Mouse (Mus musculus): ENCODE results near the gene Adm2. TPM values are rescaled to one million over a fixed set of nuclear protein-coding genes. Genes with fewer than 3 reads are reported as not detected.
A peak's percentile ranks its signal among the peaks of the same experiment; 100 is the strongest.

The Adm2 gene
- polyA plus RNA-seq (2017; shearing (Covaris generic)), result not detected

DNA sequence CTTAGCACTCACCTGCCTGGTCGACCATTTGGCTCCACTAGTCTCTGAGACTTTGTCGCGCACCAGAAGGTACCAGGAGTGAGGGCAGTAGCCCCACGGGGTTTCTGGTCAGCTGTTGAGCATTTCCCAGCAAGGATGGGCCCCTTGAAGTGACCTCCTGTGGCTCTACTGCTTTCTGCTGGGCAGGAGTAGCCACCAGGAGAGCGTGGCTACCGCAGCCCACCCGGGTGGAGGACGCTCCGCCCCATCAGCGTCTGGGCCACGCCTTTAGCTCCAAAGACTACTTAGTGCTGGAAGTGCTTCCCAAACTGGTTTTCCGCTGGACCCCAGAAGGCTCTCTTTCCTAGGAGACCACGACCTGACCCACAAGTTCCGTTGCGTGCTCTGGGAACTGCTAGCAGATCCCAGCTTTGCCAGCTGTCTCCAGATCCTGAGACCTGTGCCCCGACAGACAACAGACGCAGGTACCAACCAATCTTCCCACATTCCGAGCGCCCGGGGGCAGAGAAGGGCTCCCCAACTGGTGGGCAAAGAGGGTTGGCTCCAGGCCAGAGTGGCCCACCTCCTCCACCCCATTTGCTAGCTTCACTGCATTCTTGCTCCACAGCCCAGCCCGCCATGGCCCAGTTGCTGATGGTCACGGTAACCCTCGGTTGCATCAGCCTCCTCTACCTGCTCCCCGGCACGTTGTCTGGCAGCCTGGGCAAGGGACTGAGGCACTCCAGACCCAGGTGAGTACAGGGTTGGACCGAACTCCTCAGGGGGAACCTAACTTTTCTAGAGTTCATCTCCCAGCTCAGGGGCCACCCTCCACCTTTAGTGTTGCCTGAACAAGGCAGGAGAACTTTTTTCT lies at the start of gene Adm2:
TSS of gene Adm2 (plus strand) at position 51 of the 853 bp plus-strand sequence.
- no peak for ATAC-seq

GRCm38 (mm10) chr15:89275497-89275896 lies 47.0 kb upstream of the Adm2 start:
- no peak for ATAC-seq

- no peak for ATAC-seq
Observed at GRCm38 (mm10) chr15:89277366-89277765, 45.2 kb upstream of the Adm2 start.

- peak; percentile 70 for ATAC-seq
Observed at GRCm38 (mm10) chr15:89282546-89282945, 40.0 kb upstream of the Adm2 start.

GRCm38 (mm10) chr15:89284094-89284493 lies 38.4 kb upstream of the Adm2 start:
- no peak for ATAC-seq

DNA sequence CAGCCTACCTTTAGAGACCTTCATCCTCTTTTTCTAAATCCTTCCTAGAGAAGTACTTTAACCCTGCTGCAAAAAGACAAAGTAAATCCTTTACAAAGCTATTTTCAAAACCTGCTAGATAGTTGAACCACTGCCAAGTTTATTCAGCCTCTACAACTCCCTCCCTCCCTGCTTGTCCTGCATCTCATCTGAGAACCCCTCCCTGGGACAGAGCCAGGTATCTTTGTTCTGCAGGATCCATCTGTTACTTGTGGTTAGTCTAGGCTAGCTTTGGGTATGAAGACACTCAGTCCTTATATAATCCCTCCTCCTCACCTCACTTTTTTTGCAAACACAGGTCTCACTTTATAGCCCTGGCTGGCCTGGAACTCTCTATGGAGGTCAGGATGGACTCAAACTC lies 37.5 kb upstream of the Adm2 start:
- no peak for ATAC-seq

DNA sequence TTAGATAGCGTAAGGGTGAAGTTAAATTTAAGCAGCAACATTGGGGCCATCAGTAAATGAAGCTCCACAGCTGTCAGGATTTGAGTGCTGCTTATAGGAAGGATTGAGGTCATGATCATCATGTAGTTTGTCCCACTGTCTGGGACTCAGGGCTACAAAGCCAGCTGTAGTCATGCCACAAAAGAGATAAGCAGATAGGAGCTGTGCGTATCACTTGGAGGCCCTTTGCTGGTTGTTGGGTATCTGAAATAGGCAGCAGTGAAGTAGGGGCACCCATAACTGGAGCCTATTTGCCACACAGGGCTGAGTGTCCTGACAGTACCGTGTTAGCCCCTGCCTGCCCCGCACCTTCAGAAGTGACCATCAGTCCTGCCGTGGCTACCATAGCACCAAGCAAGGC lies 37.0 kb upstream of the Adm2 start:
- no peak for ATAC-seq

GRCm38 (mm10) chr15:89286114-89286513 lies 36.4 kb upstream of the Adm2 start:
- ATAC-seq, result no peak

- no peak for ATAC-seq
Observed at GRCm38 (mm10) chr15:89286582-89286981, 35.9 kb upstream of the Adm2 start.

DNA sequence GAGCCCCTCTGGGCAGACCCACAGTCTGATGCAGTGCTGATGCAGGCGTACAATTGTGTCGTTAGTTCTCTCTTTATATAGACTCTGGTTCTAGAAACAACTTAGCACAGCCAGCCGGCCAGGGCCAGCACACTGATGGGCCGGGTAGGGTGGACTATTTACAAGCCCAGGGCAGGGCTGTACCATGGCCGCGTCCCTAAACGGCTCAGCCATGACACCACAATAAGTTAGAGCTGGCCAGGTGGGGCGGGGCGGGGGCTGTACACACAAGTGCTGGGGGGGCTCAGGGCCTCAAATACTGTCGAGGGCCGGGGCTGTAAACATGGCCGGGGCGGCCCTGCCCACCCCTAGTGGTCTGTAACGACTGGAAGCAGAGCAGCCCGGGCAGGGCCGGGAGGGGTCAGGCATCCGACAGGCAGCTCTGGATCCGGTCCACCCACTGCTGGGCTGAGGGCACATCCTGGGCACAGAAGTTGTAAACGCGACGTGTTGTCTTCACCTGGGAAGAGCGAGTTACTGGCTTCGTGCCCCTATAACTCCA lies 34.2 kb upstream of the Adm2 start:
- ATAC-seq, result no peak

GRCm38 (mm10) chr15:89289455-89289854 lies 33.1 kb upstream of the Adm2 start:
- ATAC-seq, result no peak

- ATAC-seq, result no peak
Observed at GRCm38 (mm10) chr15:89291521-89291920, 31.0 kb upstream of the Adm2 start.

DNA sequence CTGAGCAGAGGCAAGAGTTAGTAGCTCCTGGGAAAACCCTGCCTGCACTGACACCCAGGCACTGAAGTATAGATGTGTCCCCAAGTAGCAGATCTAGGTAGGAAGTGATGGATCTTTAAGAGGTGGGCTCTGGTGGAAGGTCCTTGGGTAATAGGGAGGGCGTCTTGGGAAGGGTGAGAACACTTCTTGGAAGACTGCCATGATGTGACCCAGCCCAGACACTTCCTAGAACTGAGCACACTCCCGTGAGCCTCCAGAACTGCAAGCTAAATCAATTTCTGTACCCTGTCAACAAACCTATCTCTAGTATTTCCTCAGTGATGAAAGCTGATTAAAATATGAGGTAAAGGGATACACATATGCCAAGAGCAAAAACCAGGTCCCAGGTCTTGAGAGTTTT lies 29.7 kb upstream of the Adm2 start:
- no peak for ATAC-seq

DNA sequence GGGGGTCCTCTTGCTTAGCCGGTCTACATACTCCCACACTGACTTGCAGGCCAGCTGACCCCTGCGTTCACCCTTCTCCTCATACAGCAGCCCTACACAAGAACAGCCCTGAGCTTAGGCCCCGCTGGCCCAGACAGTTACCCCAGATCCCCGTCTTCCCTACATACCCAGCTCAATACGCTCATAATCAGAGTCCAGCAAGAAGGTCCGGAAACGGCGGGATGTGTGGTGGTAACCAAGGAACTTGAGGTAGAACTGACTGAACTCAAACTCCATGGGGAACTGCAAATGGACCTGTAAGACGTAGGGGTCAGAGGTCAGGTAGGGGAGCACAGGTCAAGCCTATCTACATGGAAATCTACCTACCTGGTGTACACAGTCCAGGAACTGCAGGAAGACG lies 28.7 kb upstream of the Adm2 start:
- ATAC-seq, result no peak

DNA sequence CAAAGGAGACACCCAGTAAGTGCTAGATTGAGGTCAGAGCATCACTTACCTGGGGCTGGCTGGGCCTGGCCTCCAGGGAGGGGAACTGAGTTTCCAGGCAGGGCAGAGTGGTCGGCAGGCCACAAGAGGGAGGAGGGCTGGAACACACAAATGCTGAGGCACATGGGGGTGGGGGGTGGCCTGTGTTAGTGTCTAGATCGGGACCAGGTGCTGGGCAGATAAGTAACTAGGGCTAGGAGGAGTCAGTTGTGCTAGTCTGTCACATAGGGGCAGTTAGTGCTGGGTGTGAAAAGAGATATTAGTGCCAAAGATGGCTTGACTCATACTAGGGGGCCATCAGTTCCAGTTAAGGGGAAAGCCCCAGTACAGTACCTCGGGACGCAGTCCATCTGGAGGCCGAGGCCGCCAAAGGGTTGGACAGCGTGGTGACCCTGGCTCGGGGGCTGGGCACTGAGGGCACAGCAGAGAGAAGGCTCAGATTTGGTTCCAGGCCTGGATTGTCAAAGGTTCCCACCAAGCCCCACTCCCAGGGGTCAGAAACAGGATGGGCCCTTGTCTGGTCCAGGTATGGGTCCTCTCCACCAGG lies 26.8 kb upstream of the Adm2 start:
- no peak for ATAC-seq

DNA sequence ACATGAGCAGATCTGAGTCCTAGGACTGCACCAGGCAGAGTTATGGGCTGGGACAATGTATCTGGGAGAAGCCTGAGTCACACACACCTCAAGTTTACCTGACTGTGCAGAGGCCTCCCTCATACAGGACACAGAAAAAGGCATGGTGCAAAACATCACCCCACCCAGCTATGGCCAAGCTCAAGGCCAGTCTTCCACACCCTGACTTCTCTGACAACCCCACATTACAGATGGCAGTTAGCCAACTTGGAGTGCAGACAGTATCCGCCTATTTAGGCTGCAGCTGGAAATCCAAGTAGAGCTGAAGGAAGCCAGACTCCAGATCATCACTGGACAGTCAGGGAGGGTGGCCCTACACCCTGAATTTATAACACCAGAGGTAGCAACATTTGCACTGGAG lies 26.1 kb upstream of the Adm2 start:
- ATAC-seq, result no peak

- ATAC-seq, result no peak
Observed at GRCm38 (mm10) chr15:89297695-89298094, 24.8 kb upstream of the Adm2 start.

DNA sequence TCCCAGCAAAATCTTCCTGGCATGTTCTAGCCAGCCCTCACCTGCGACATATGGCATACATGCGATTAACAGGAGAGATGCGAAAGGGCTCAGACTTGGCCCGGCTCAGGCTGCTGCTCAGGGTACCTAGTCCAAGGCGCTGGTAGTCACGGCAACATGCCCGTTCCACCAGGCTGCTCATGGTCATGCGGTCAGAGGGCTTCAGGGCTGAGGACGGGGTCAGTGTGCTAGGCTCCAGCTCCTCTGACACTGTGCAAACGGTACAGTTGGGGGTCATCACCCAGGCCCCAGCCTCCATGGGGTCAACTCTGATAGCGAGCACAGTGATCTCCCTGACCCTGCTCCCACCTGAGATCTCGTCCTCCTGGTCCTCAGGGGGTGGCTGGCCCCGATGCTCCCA lies 22.3 kb upstream of the Adm2 start:
- ATAC-seq, result no peak

DNA sequence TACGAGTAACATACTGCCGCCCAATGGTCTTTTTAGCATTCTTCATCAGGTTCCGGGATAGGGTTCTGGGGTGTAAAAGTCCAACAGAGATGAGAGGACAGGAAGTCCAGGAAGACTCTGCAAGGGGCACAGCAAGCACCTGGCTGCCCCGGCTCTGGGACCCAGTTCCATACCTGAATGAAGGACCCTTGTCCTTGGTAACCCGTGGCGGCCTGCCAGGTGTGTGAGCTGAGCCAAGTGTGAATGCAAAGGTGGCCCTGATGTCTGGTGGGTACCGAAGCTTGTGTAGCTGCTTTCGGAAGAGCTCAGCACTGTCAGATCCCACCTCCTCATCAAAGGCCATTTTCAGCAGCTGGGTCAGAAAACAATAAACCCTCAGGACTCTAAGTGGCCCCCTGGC lies 21.9 kb upstream of the Adm2 start:
- no peak for ATAC-seq

DNA sequence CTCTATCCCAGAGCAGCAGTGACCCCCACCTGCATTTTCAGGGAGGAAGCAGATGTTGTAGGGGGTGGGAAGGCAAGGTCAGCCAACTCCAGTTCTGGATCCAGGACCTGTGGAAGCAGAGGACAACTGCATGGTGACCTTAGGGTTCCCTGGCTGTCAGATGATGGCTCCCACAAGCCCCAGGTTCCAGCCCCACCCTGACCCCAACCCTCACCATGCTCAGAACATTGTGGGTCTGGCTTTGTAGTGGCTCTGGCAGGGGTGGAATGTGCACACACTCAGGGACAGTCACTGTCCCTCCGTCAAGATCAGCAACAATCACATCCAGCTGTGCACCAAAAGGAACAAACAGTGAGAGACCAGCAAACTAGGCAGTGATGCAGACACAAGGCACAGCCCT lies 16.6 kb upstream of the Adm2 start:
- no peak for ATAC-seq

GRCm38 (mm10) chr15:89307461-89307860 lies 15.1 kb upstream of the Adm2 start:
- ATAC-seq, result no peak

- no peak for ATAC-seq
Observed at GRCm38 (mm10) chr15:89308406-89309139, 13.9 kb upstream of the Adm2 start.

DNA sequence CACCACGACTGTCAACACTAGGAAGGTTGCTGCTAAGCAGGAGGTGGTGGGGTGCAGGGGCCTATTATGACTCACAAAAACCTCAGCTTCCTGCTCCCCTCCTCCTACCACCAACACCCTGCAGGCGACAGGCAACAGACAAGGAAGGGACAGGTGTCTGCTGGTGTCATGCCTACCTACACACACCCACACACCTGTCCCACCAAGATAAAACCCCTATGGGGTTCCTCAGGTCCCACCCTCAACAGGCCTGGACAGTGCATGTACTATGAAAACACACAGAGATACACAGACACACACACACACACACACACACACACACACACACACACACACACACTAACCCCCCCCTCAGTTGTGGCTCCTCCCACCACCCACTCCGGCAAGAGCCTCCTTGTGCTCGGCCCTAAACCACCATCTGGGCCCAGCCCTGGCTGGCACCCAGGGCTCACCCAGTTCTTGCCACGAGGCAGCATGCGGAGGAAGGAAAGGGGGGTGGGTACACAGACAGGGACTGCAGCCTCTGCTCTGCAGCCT lies 12.5 kb upstream of the Adm2 start:
- ATAC-seq, result peak; percentile 92
